18 mouse cellular contexts compared by ENCODE assay signal in genomic region chr5:67537990-67538389, GRCm38 (mm10).
DNase-seq lines count a peak whose midpoint lies in the region; ATAC-seq lines count a peak whose summit lies in the region.
"Had no signal": no experiment of that assay in that cellular context is flagged by ENCODE, and none has a peak within 500 bp of the region (broad histone marks: within the 10 kb centered on the region; RNA-seq: fewer than 3 reads in every experiment).

No protein-coding gene starts in this region.

- H3K27ac ChIP-seq in heart, embryonic 16.5 days (ENCODE audit: low read length) = no peak overlapping the region
- H3K27ac ChIP-seq in kidney, embryonic 15.5 days = no peak overlapping the region
- H3K27ac ChIP-seq: forebrain, embryonic 10.5 days; hindbrain, embryonic 15.5 days; liver, embryonic 13.5 days; midbrain, embryonic 15.5 days had no signal

- no peaks in the 10 kb centered on the region for H3K36me3 ChIP-seq in heart, embryonic 16.5 days (ENCODE audit: control insufficient read depth, insufficient read depth)
- H3K36me3 ChIP-seq in kidney, embryonic 15.5 days = no peaks in the 10 kb centered on the region
- H3K36me3 ChIP-seq: forebrain, embryonic 10.5 days; heart, embryonic 12.5 days; hindbrain, embryonic 15.5 days; liver, embryonic 13.5 days; midbrain, embryonic 15.5 days had no signal

- peaks cover 5% of the 10 kb centered on the region; the same call in 1 of the 2 replicates for H3K4me1 ChIP-seq in heart, embryonic 16.5 days (ENCODE audit: control insufficient read depth, insufficient read depth, low read length)
- H3K4me1 ChIP-seq in kidney, embryonic 15.5 days = peaks cover 33% of the 10 kb centered on the region
- H3K4me1 ChIP-seq: heart, embryonic 12.5 days; liver, embryonic 13.5 days had no signal

- ATAC-seq in heart, embryonic 16.5 days (replicated peaks; ENCODE audit: extremely low read depth, insufficient read depth, low FRiP score) = peak; percentile 45
- no peak for ATAC-seq in kidney, embryonic 15.5 days (replicated peaks; ENCODE audit: low FRiP score)
- ATAC-seq in erythroblast, adult 5-6 weeks (replicated peaks; ENCODE audit: low FRiP score, poor library complexity, severe bottlenecking) = no peak
- ATAC-seq: midbrain, embryonic 15.5 days had no signal

- 44% methylated on average over 5 of the region's 5 CpGs for WGBS in heart, embryonic 16.5 days
- WGBS in kidney, embryonic 15.5 days = 74% methylated on average over 5 of the region's 5 CpGs

- H3K27me3 ChIP-seq in heart, embryonic 16.5 days (ENCODE audit: control insufficient read depth, insufficient read depth, low read length) = no peaks in the 10 kb centered on the region
- H3K27me3 ChIP-seq in kidney, embryonic 15.5 days = no peaks in the 10 kb centered on the region
- H3K27me3 ChIP-seq: heart, embryonic 12.5 days; hindbrain, embryonic 15.5 days; liver, embryonic 13.5 days had no signal

- H3K4me3 ChIP-seq in heart, embryonic 16.5 days (ENCODE audit: low read length) = no peak overlapping the region
- H3K4me3 ChIP-seq in kidney, embryonic 15.5 days (replicated peaks) = no peak overlapping the region
- H3K4me3 ChIP-seq: forebrain, embryonic 10.5 days; heart, embryonic 12.5 days; hindbrain, embryonic 15.5 days; liver, embryonic 13.5 days; midbrain, embryonic 15.5 days had no signal

- DNase-seq in heart, adult 9 months (ENCODE audit: low spot score in 2 of 2) = no peak
- DNase-seq in kidney, postnatal 14 days = peak; percentile 27
- peak; percentile 37 for DNase-seq in lung, postnatal 10 days
- no peak for DNase-seq in lung, postnatal 14 days
- DNase-seq in MN1 (ENCODE audit: low spot score) = peak; percentile 61
- DNase-seq: adrenal gland, postnatal 25 days; cerebellum, adult 8-10 months; kidney, adult 2 months; layer of hippocampus, postnatal 36 days; liver, embryonic 13.5 days; thymus, postnatal 4 days had no signal

- H3K9ac ChIP-seq in heart, embryonic 16.5 days (ENCODE audit: low read length) = no peak overlapping the region
- no peak overlapping the region for H3K9ac ChIP-seq in kidney, embryonic 15.5 days
- H3K9ac ChIP-seq: heart, embryonic 12.5 days; hindbrain, embryonic 15.5 days; liver, embryonic 13.5 days; midbrain, embryonic 15.5 days had no signal

- H3K9me3 ChIP-seq in heart, embryonic 16.5 days (replicated peaks; ENCODE audit: control insufficient read depth, low read length) = no peaks in the 10 kb centered on the region
- no peaks in the 10 kb centered on the region for H3K9me3 ChIP-seq in kidney, embryonic 15.5 days (replicated peaks)
- H3K9me3 ChIP-seq: forebrain, embryonic 10.5 days; heart, embryonic 12.5 days; hindbrain, embryonic 15.5 days; liver, embryonic 13.5 days; midbrain, embryonic 15.5 days had no signal

- no peak overlapping the region for H3K4me2 ChIP-seq in heart, embryonic 16.5 days (ENCODE audit: low read depth, low read length)
- no peak overlapping the region for H3K4me2 ChIP-seq in kidney, embryonic 15.5 days
- H3K4me2 ChIP-seq: heart, embryonic 12.5 days; hindbrain, embryonic 15.5 days; liver, embryonic 13.5 days; midbrain, embryonic 15.5 days had no signal

Comparison
In these comparisons a context has a peak if more than half of its experiments do, and no peak if none do; other contexts are left out.
1. DNase-seq: peak in kidney, postnatal 14 days (single experiment), lung, postnatal 10 days (single experiment) and MN1 (single experiment); none in heart, adult 9 months (0 of 2) and lung, postnatal 14 days (single experiment).